Mouse (Mus musculus) liver, adult 2 months (tissue): ENCODE data around the gene Ppfia2. TPM values are rescaled to one million over a fixed set of nuclear protein-coding genes. Genes with fewer than 3 reads are reported as not detected.

Experiments used
- DNase-seq: peaks from one replicate; pipeline ENCODE4 v3.0.0-alpha.2; 2011; ENCODE audit warnings: low read depth, low spot score; ENCODE audit errors: extremely low read depth
- H3K27ac ChIP-seq: fragments of 200-500 bp; replicated peaks from 2 replicates; pipeline ENCODE4 v1.5.1; 2012; ENCODE audit warnings: low read depth, mild to moderate bottlenecking, control low read depth, inconsistent platforms, low read length; ENCODE audit not compliant: insufficient read depth
- H3K27me3 ChIP-seq: fragments of 200-500 bp; 2 replicates; pipeline ENCODE4 v1.6.1; 2012; ENCODE audit warnings: mild to moderate bottlenecking, moderate library complexity, low read length, inconsistent platforms; ENCODE audit not compliant: control insufficient read depth, insufficient read depth
- H3K36me3 ChIP-seq: fragments of 200-500 bp; 2 replicates; pipeline ENCODE4 v1.6.1; 2012; ENCODE audit warnings: low read length, inconsistent platforms; ENCODE audit not compliant: control insufficient read depth, insufficient read depth
- H3K4me1 ChIP-seq: fragments of 200-500 bp; 2 replicates; pipeline ENCODE4 v1.6.1; 2011; ENCODE audit warnings: low read length; ENCODE audit not compliant: control insufficient read depth, insufficient read depth
- H3K4me3 ChIP-seq: fragments of 200-500 bp; 2 replicates; pipeline ENCODE4 v1.5.1; 2011; ENCODE audit warnings: low read depth, mild to moderate bottlenecking, control low read depth, low read length, moderate library complexity; ENCODE audit not compliant: insufficient read depth
- H3K79me2 ChIP-seq: fragments of 200-500 bp; 2 replicates; pipeline ENCODE4 v1.6.1; 2012; ENCODE audit warnings: inconsistent platforms, mild to moderate bottlenecking, low read length, moderate library complexity; ENCODE audit not compliant: control insufficient read depth, insufficient read depth
- H3K9ac ChIP-seq: fragments of 200-500 bp; 2 replicates; pipeline ENCODE4 v1.6.1; 2012; ENCODE audit warnings: low read depth, mild to moderate bottlenecking, control low read depth, inconsistent platforms, low read length
- CTCF ChIP-seq: fragments of 200-500 bp; IDR thresholded peaks from 2 replicates; pipeline ENCODE4 v1.5.1; 2011; ENCODE audit warnings: low read depth, low read length, control low read depth
- POLR2A ChIP-seq: fragments of 200-500 bp; IDR thresholded peaks from 2 replicates; pipeline ENCODE4 v1.6.1; 2011; ENCODE audit warnings: low read length, control low read depth; ENCODE audit not compliant: insufficient read depth; ENCODE audit errors: extremely low read depth
- WGBS: fragments of 180-500 bp; shearing (Covaris S2); methylation state at CpG from one replicate; pipeline ENCODE4 v1.1.7; 2018; 5-methylcytosine and 5-hydroxymethylcytosine counted together
- polyA plus RNA-seq: library from polyadenylated mRNA; depleted of rRNA; stranded (reverse); fragments of >200 nt; gene quantifications from 2 replicates; pipeline ENCODE4 v1.2.3, GENCODE M21; 2012
- total RNA-seq: library from RNA; depleted of rRNA; stranded (reverse); fragments of >200 nt; gene quantifications from 2 replicates; pipeline ENCODE4 v1.2.3, GENCODE M21; 2014

The Ppfia2 gene
- total and polyA plus RNA-seq, 2 experiments, result 0.02 to 0.74 TPM

- Histone ChIP-seq H3K27me3 (no peaks in the 10 kb centered on the region), H3K27ac (no peak overlapping the region), H3K4me1 (no peaks in the 10 kb centered on the region; the same call in 1 of the 2 replicates), H3K9ac (no peak overlapping the region), H3K36me3 (no peaks in the 10 kb centered on the region), H3K79me2 (no peaks in the 10 kb centered on the region), H3K4me3 (no peak overlapping the region)
- WGBS, result 22% methylated on average over 7 of the region's 7 CpGs
- TF ChIP-seq POLR2A (no peak), CTCF (peak; percentile 25; the same call in 1 of the 2 replicates)
- peak; percentile 8 for DNase-seq
Observed at GRCm38 (mm10) chr10:106609177-106609981, 139.2 kb downstream of the Ppfia2 start.

DNA sequence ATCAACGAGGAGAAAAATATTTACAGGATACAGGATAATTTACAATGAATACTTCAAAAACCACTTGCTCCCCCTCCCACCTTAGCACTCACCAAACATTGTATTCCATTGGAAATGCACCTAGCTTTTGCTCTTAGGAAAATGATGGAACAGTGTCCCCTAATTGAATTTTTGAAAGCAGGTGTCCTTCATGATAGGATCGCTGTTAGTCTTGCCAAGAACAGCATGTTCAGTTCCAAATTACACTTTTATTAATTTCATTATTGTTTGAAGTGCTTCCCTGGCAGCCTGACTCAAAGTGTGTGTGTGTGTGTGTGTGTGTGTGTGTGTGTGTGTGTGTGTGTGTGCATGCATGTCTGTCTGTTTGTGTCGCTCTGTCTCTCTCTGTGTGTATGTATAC lies 140.1 kb downstream of the Ppfia2 start:
- Histone ChIP-seq H3K4me1 (no peaks in the 10 kb centered on the region; the same call in 1 of the 2 replicates), H3K27ac (no peak overlapping the region)

GRCm38 (mm10) chr10:106618194-106618593 lies 148.1 kb downstream of the Ppfia2 start:
- no peak for DNase-seq
- no peaks in the 10 kb centered on the region for H3K27me3 ChIP-seq
- WGBS, result 74% methylated on average over 1 of the region's 1 CpGs

More for the DNA sequence above, 140.1 kb downstream of the Ppfia2 start:
- no peak overlapping the region for H3K4me3 ChIP-seq
- no peak for DNase-seq
- H3K36me3 ChIP-seq, result no peaks in the 10 kb centered on the region
- H3K9ac ChIP-seq, result no peak overlapping the region
- WGBS, result 74% methylated on average over 3 of the region's 3 CpGs
- no peaks in the 10 kb centered on the region for H3K79me2 ChIP-seq
- H3K27me3 ChIP-seq, result no peaks in the 10 kb centered on the region
- no peak for TF ChIP-seq CTCF

GRCm38 (mm10) chr10:106620952-106621351 lies 150.8 kb downstream of the Ppfia2 start:
- Histone ChIP-seq H3K27me3 (no peaks in the 10 kb centered on the region), H3K4me1 (no peaks in the 10 kb centered on the region), H3K9ac (no peak overlapping the region), H3K79me2 (no peaks in the 10 kb centered on the region), H3K4me3 (no peak overlapping the region), H3K27ac (no peak overlapping the region), H3K36me3 (no peaks in the 10 kb centered on the region)
- 83% methylated on average over 1 of the region's 1 CpGs for WGBS
- no peak for DNase-seq
- no peak for TF ChIP-seq CTCF
- TF ChIP-seq POLR2A, result no peak

More at GRCm38 (mm10) chr10:106618194-106618593, 148.1 kb downstream of the Ppfia2 start:
- no peaks in the 10 kb centered on the region for H3K4me1 ChIP-seq
- H3K9ac ChIP-seq, result no peak overlapping the region
- H3K27ac ChIP-seq, result no peak overlapping the region
- no peaks in the 10 kb centered on the region for H3K79me2 ChIP-seq
- H3K36me3 ChIP-seq, result no peaks in the 10 kb centered on the region
- no peak for TF ChIP-seq CTCF
- TF ChIP-seq POLR2A, result no peak
- no peak overlapping the region for H3K4me3 ChIP-seq

DNA sequence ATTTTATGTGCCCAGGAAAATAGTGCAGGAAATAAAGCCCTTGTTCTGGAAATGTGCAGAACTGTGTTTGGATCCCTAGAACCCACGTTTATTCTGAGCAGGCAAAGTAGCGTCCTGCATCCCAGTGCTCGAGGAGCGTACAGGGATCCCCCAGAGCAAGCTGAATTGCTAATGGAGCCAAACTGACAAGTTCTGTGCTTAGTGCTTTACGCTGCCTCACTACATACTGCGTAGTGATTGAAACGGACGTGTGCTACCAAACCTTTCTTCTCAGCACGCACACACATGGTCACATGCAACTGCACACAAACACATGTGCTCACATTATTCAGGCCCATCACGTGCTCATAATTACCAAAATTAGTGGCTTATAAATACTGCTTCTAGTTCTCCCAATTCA lies 153.2 kb downstream of the Ppfia2 start:
- H3K4me1 ChIP-seq, result no peaks in the 10 kb centered on the region
- WGBS, result 85% methylated on average over 10 of the region's 10 CpGs

GRCm38 (mm10) chr10:106632171-106632935 lies 162.2 kb downstream of the Ppfia2 start:
- Histone ChIP-seq H3K27ac (no peak overlapping the region), H3K36me3 (no peaks in the 10 kb centered on the region), H3K4me3 (no peak overlapping the region), H3K4me1 (no peaks in the 10 kb centered on the region), H3K79me2 (no peaks in the 10 kb centered on the region), H3K27me3 (no peaks in the 10 kb centered on the region), H3K9ac (no peak overlapping the region)
- DNase-seq, result no peak
- TF ChIP-seq CTCF, result no peak
- no peak for TF ChIP-seq POLR2A
- 59% methylated on average over 18 of the region's 18 CpGs for WGBS

More for the DNA sequence above, 153.2 kb downstream of the Ppfia2 start:
- H3K4me3 ChIP-seq, result no peak overlapping the region
- no peaks in the 10 kb centered on the region for H3K36me3 ChIP-seq
- no peak for DNase-seq
- no peak overlapping the region for H3K9ac ChIP-seq
- no peak overlapping the region for H3K27ac ChIP-seq
- H3K79me2 ChIP-seq, result no peaks in the 10 kb centered on the region
- H3K27me3 ChIP-seq, result no peaks in the 10 kb centered on the region
- TF ChIP-seq CTCF, result no peak
- TF ChIP-seq POLR2A, result no peak
